Mouse (Mus musculus) activated CD4-positive, CD25-positive, alpha-beta regulatory T cell, adult 4 months (primary cell): ENCODE data around the gene Ssxb2. TPM values are rescaled to one million over a fixed set of nuclear protein-coding genes. Genes with fewer than 3 reads are reported as not detected.
"Not testable (repeated sequence)": the region's sequence is repeated elsewhere in the genome, so short reads cannot be mapped to it uniquely, and the experiment has no call there.

Experiments used
- ATAC-seq: one replicate; pipeline ENCODE4 v1.8.0; 2017
- polyA plus RNA-seq, 2 experiments: library from polyadenylated mRNA; unstranded; fragments of 100-300 nt; shearing (Covaris generic); gene quantifications; one replicate each; pipeline ENCODE4 v1.2.1; 2017

Gene Ssxb2
- polyA plus RNA-seq, result not detected

DNA sequence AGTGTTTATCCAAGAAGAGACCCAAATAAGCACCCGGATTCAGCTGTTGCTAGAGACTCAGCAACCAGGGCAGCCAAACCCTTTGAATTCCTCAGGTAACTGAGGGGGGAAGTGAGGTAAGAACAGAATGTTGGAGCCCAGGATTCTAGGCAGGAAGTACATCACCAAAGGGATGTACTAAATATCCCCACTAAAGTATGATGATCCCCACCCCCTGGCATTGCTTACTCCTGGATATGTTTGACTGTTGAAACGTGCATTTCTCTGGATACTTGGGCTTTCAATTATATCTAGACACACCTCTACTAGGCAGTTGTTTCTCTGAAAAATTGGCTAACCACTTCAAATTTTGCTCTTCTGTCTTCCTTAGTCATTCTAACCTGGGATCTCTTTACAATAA is at the start of gene Ssxb2:
Ssxb2 (minus strand) TSS at position 101 of the 400 bp plus-strand sequence.
- ATAC-seq, result not testable (repeated sequence)

DNA sequence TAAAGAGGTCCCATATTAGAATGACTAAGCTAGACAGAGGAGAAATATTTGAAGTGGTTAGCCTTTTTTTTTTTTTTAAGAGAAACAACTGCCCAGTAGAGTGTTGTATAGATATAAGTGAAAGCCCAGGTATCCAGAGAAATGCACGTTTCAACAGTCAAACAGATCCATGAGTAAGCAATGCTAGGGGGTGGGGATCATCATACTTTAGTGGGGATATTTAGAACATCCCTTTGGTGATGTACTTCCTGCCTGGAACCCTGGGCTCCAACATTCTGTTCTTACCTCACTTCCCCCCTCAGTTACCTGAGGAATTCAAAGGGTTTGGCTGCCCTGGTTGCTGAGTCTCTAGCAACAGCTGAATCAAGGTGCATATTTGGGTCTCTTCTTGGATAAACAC is 48.5 kb downstream of the Ssxb2 start, which contains the start of gene Ssxb1:
Ssxb1 (plus strand) TSS at position 301 of the 400 bp plus-strand sequence.
- ATAC-seq, result not testable (repeated sequence)

Other genes starting within 250 kb of the Ssxb2 start
- 10 to 100 TPM; 16.0 to 21.0 TPM for gene Ftsj1, start 209.3 kb downstream of the Ssxb2 start, polyA plus RNA-seq
- under 1 TPM in 1 of 2 experiments, not detected in 1; 0.60 TPM for gene Slc38a5, start 190.6 kb downstream of the Ssxb2 start, polyA plus RNA-seq
- not detected for gene Ssxb10, start 134.3 kb downstream of the Ssxb2 start, polyA plus RNA-seq
- gene Ssxb9, start 94.7 kb downstream of the Ssxb2 start, polyA plus RNA-seq, result not detected
- gene Ssxb1, start 48.4 kb downstream of the Ssxb2 start, polyA plus RNA-seq, result not detected
- not detected for gene Gm14459, start 63.2 kb upstream of the Ssxb2 start, polyA plus RNA-seq
- not detected for gene Ssxb6, start 86.5 kb upstream of the Ssxb2 start, polyA plus RNA-seq
- gene Ssxb3, start 130.1 kb upstream of the Ssxb2 start, polyA plus RNA-seq, result not detected
- not detected for gene Ssxb8, start 229.1 kb upstream of the Ssxb2 start, polyA plus RNA-seq